Mouse (Mus musculus) yolk sac, embryonic 10.5 days (tissue): ENCODE measurements around the gene Cbx2.

Experiments
- DNase-seq: peaks from one replicate; pipeline ENCODE4 v3.0.0-alpha.2; 2017; ENCODE audit warnings: low spot score

Cbx2 gene

GRCm38 (mm10) chr11:119022895-119023615 lies at the start of gene Cbx2:
Gene Cbx2 (plus strand): TSS chr11:119022962.
- DNase-seq = peak; percentile 85

GRCm38 (mm10) chr11:118974340-118974739 lies 48.4 kb upstream of the Cbx2 start:
- no peak for DNase-seq

GRCm38 (mm10) chr11:118975427-118975826 lies 47.3 kb upstream of the Cbx2 start:
- peak; percentile 30 for DNase-seq

GRCm38 (mm10) chr11:118975917-118976316 lies 46.8 kb upstream of the Cbx2 start:
- DNase-seq = no peak

GRCm38 (mm10) chr11:118980388-118980787 lies 42.4 kb upstream of the Cbx2 start:
- DNase-seq = no peak

- no peak for DNase-seq
These were observed 41.6 kb upstream of the Cbx2 start for GRCm38 (mm10) chr11:118981012-118981776.

- no peak for DNase-seq
These were observed 40.1 kb upstream of the Cbx2 start for GRCm38 (mm10) chr11:118982593-118983113.

- no peak for DNase-seq
These were observed 37.2 kb upstream of the Cbx2 start for GRCm38 (mm10) chr11:118985571-118985970.

GRCm38 (mm10) chr11:118987999-118988398 lies 34.8 kb upstream of the Cbx2 start, which contains the start of gene Enpp7:
Gene Enpp7 (plus strand): TSS chr11:118988188.
- DNase-seq = peak; percentile 74

- no peak for DNase-seq
These were observed 30.0 kb upstream of the Cbx2 start for GRCm38 (mm10) chr11:118992781-118993180.

- no peak for DNase-seq
These were observed 27.3 kb upstream of the Cbx2 start for GRCm38 (mm10) chr11:118995448-118995847.

GRCm38 (mm10) chr11:118997182-118997581 lies 25.6 kb upstream of the Cbx2 start:
- no peak for DNase-seq

GRCm38 (mm10) chr11:118998540-118999265 lies 24.1 kb upstream of the Cbx2 start:
- DNase-seq = peak; percentile 64

GRCm38 (mm10) chr11:118999361-118999804 lies 23.4 kb upstream of the Cbx2 start:
- no peak for DNase-seq

GRCm38 (mm10) chr11:119000877-119001276 lies 21.9 kb upstream of the Cbx2 start:
- DNase-seq = no peak

GRCm38 (mm10) chr11:119001493-119002128 lies 21.2 kb upstream of the Cbx2 start:
- DNase-seq = no peak

GRCm38 (mm10) chr11:119005547-119006275 lies 17.1 kb upstream of the Cbx2 start:
- no peak for DNase-seq

- DNase-seq = no peak
These were observed 16.3 kb upstream of the Cbx2 start for GRCm38 (mm10) chr11:119006462-119006861.

- DNase-seq = peak; percentile 84
These were observed 15.0 kb upstream of the Cbx2 start for GRCm38 (mm10) chr11:119007461-119008456.

- no peak for DNase-seq
These were observed 8.3 kb upstream of the Cbx2 start for GRCm38 (mm10) chr11:119014455-119014854.
